Comparison of ENCODE assay signal across 24 mouse cellular contexts in the genomic region with DNA sequence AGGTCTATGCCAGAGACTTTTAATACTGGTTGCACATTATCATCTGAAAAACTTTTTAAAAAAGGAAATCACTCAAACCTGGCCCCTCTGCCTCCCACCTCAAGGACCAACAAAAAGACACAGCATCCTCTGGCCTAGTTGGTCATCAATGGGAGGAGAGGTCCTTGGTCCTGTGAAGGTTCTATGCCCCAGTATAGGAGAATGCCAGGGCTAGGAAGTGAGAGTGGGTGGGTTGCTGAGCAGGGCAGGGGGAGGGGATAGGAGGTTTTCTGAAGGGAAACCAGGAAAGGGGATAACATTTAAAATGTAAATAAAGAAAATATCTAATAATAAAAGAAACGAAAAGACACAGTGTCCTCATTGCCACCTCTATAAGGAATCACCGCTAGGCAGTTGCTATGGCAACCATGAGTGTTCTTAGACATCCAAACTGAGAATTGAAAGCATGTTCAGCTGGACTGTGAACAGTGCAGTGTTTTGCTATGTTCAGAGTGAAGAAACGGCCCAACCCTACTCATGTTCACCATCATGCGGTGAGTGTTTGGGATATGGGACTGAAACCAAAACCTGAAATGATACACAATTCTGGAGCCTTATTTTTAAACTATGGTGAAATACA.
DNase-seq lines count a peak whose midpoint lies in the region; ATAC-seq and TF ChIP-seq lines count a peak whose summit lies in the region.
"Had no signal": no experiment of that assay in that cellular context is flagged by ENCODE, and none has a peak within 500 bp of the region (broad histone marks: within the 10 kb centered on the region; RNA-seq: fewer than 3 reads in every experiment).

No protein-coding gene starts in this region.

- TF ChIP-seq POLR2A in thymus, adult 2 months (IDR thresholded peaks at IDR 0.05; ENCODE audit: control insufficient read depth, extremely low read depth, insufficient read depth, low read length, poor library complexity) = no peak

- no peak for DNase-seq in forebrain, embryonic 11.5 days (ENCODE audit: low spot score)
- no peak for DNase-seq in layer of hippocampus, adult 2 months (ENCODE audit: low spot score in 2 of 2)
- no peak for DNase-seq in layer of hippocampus, adult 8-10 months (ENCODE audit: low spot score in 2 of 2)
- peak; percentile 13 for DNase-seq in ES-CJ7 (ENCODE audit: low read depth, low spot score)
- DNase-seq in embryo, embryonic 11 days = peak; percentile 13
- DNase-seq in thymus, adult 2 months = no peak
- DNase-seq in left cerebral cortex, postnatal 36 days (ENCODE audit: low spot score in 2 of 2) = no peak
- DNase-seq: adrenal gland, postnatal 36 days; cerebellum, adult 2 months; cerebellum, postnatal 36 days; kidney, adult 18-20 months; liver, embryonic 13.5 days had no signal

- H3K36me3 ChIP-seq in forebrain, embryonic 13.5 days (ENCODE audit: poor library complexity, severe bottlenecking) = no peaks in the 10 kb centered on the region
- no peaks in the 10 kb centered on the region for H3K36me3 ChIP-seq in forebrain, embryonic 11.5 days (ENCODE audit: control insufficient read depth, insufficient read depth, low read length)
- H3K36me3 ChIP-seq in thymus, adult 2 months (ENCODE audit: control insufficient read depth, insufficient read depth, low read length) = no peaks in the 10 kb centered on the region
- H3K36me3 ChIP-seq: embryonic facial prominence, embryonic 12.5 days; G1E; heart, embryonic 10.5 days; limb, embryonic 12.5 days; liver, embryonic 13.5 days; lung, embryonic 15.5 days; midbrain, embryonic 12.5 days had no signal

- ATAC-seq in forebrain, embryonic 13.5 days = 0 out of 2 replicates have a peak, but pooled peaks have one; percentile 24
- ATAC-seq in forebrain, embryonic 11.5 days (replicated peaks; ENCODE audit: low FRiP score) = no peak
- ATAC-seq: CD4-positive, CD25-positive, alpha-beta regulatory T cell, adult 4 months had no signal

- H3K27me3 ChIP-seq in forebrain, embryonic 13.5 days = no peaks in the 10 kb centered on the region
- no peaks in the 10 kb centered on the region for H3K27me3 ChIP-seq in forebrain, embryonic 11.5 days (ENCODE audit: control insufficient read depth, insufficient read depth, low read length)
- no peaks in the 10 kb centered on the region for H3K27me3 ChIP-seq in thymus, adult 2 months (ENCODE audit: control insufficient read depth, insufficient read depth, low read length)
- H3K27me3 ChIP-seq: embryonic facial prominence, embryonic 12.5 days; limb, embryonic 12.5 days; liver, embryonic 13.5 days; lung, embryonic 15.5 days; midbrain, embryonic 12.5 days had no signal

- peaks cover 13% of the 10 kb centered on the region; the same call in 1 of the 2 replicates for H3K4me1 ChIP-seq in forebrain, embryonic 13.5 days
- no peaks in the 10 kb centered on the region for H3K4me1 ChIP-seq in forebrain, embryonic 11.5 days (replicated peaks; ENCODE audit: control insufficient read depth, insufficient read depth, low read length)
- no peaks in the 10 kb centered on the region for H3K4me1 ChIP-seq in thymus, adult 2 months (replicated peaks; ENCODE audit: control insufficient read depth, insufficient read depth, low read length)
- H3K4me1 ChIP-seq: embryonic facial prominence, embryonic 12.5 days; heart, embryonic 10.5 days; limb, embryonic 12.5 days; liver, embryonic 13.5 days; lung, embryonic 15.5 days had no signal

- no peak overlapping the region for H3K4me3 ChIP-seq in forebrain, embryonic 13.5 days
- no peak overlapping the region for H3K4me3 ChIP-seq in forebrain, embryonic 11.5 days (ENCODE audit: low read depth, low read length)
- H3K4me3 ChIP-seq in layer of hippocampus, adult 2 months = no peak overlapping the region
- H3K4me3 ChIP-seq in thymus, adult 2 months (ENCODE audit: control insufficient read depth, insufficient read depth, low read length) = no peak overlapping the region
- H3K4me3 ChIP-seq: embryonic facial prominence, embryonic 12.5 days; erythroblast, embryonic 14.5 days; heart, embryonic 10.5 days; left cerebral cortex, adult 2 months; limb, embryonic 12.5 days; liver, embryonic 13.5 days; lung, embryonic 15.5 days; midbrain, embryonic 12.5 days had no signal

- 52% methylated on average over 4 of the region's 4 CpGs for WGBS in forebrain, embryonic 13.5 days
- 70% methylated on average over 4 of the region's 4 CpGs for WGBS in forebrain, embryonic 11.5 days
- 97% methylated on average over 4 of the region's 4 CpGs for WGBS in thymus, adult 2 months

- TF ChIP-seq CTCF in layer of hippocampus, adult 2 months (conservative IDR thresholded peaks at IDR 0.05) = 0 out of 2 replicates have a peak, but pooled peaks have one; percentile 4
- TF ChIP-seq CTCF in thymus, adult 2 months (IDR thresholded peaks at IDR 0.05; ENCODE audit: borderline replicate concordance, control insufficient read depth, extremely low read depth, insufficient read depth, low read length, poor library complexity) = no peak

- no peak overlapping the region for H3K9ac ChIP-seq in forebrain, embryonic 13.5 days
- H3K9ac ChIP-seq in forebrain, embryonic 11.5 days (ENCODE audit: low read length) = no peak overlapping the region
- H3K9ac ChIP-seq: embryonic facial prominence, embryonic 12.5 days; limb, embryonic 12.5 days; liver, embryonic 13.5 days; lung, embryonic 15.5 days; midbrain, embryonic 12.5 days had no signal

- no peak overlapping the region for H3K4me2 ChIP-seq in forebrain, embryonic 13.5 days
- H3K4me2 ChIP-seq in forebrain, embryonic 11.5 days (ENCODE audit: low read depth, low read length, severe bottlenecking) = no peak overlapping the region
- H3K4me2 ChIP-seq: embryonic facial prominence, embryonic 12.5 days; limb, embryonic 12.5 days; liver, embryonic 13.5 days; lung, embryonic 15.5 days; midbrain, embryonic 12.5 days had no signal

- intact Hi-C loops in left cerebral cortex, postnatal 36 days (cut with DNase I) = no loop called here

- H3K27ac ChIP-seq in forebrain, embryonic 13.5 days = no peak overlapping the region
- no peak overlapping the region for H3K27ac ChIP-seq in forebrain, embryonic 11.5 days (ENCODE audit: low read depth, low read length)
- H3K27ac ChIP-seq in layer of hippocampus, adult 2 months = no peak overlapping the region
- no peak overlapping the region for H3K27ac ChIP-seq in thymus, adult 2 months (ENCODE audit: control insufficient read depth, insufficient read depth, low read length)
- H3K27ac ChIP-seq: embryonic facial prominence, embryonic 12.5 days; heart, embryonic 10.5 days; kidney, postnatal 0 days; left cerebral cortex, adult 2 months; limb, embryonic 12.5 days; liver, embryonic 13.5 days; lung, embryonic 15.5 days; macrophage; midbrain, embryonic 12.5 days had no signal

- no peaks in the 10 kb centered on the region for H3K9me3 ChIP-seq in forebrain, embryonic 13.5 days (replicated peaks)
- no peaks in the 10 kb centered on the region for H3K9me3 ChIP-seq in forebrain, embryonic 11.5 days (ENCODE audit: control insufficient read depth, low read length)
- H3K9me3 ChIP-seq: embryonic facial prominence, embryonic 12.5 days; G1E; heart, embryonic 10.5 days; limb, embryonic 12.5 days; liver, embryonic 13.5 days; lung, embryonic 15.5 days; midbrain, embryonic 12.5 days had no signal

Comparison
In these comparisons a context has a peak if more than half of its experiments do, and no peak if none do; other contexts are left out.
1. DNase-seq: peak in ES-CJ7 (single experiment) and embryo, embryonic 11 days (single experiment); none in forebrain, embryonic 11.5 days (single experiment), layer of hippocampus, adult 2 months (0 of 2), layer of hippocampus, adult 8-10 months (0 of 2), thymus, adult 2 months (single experiment) and left cerebral cortex, postnatal 36 days (0 of 2).